Mouse (Mus musculus): ENCODE measurements at regions not wholly inside any gene's neighbourhood (a gene's known extent, or its start where the extent isn't known, plus 50 kb on each side); places are given as distances from the start of the nearest gene placed in this dataset.
A peak's percentile ranks its signal among the peaks of the same experiment; 100 is the strongest.

DNA sequence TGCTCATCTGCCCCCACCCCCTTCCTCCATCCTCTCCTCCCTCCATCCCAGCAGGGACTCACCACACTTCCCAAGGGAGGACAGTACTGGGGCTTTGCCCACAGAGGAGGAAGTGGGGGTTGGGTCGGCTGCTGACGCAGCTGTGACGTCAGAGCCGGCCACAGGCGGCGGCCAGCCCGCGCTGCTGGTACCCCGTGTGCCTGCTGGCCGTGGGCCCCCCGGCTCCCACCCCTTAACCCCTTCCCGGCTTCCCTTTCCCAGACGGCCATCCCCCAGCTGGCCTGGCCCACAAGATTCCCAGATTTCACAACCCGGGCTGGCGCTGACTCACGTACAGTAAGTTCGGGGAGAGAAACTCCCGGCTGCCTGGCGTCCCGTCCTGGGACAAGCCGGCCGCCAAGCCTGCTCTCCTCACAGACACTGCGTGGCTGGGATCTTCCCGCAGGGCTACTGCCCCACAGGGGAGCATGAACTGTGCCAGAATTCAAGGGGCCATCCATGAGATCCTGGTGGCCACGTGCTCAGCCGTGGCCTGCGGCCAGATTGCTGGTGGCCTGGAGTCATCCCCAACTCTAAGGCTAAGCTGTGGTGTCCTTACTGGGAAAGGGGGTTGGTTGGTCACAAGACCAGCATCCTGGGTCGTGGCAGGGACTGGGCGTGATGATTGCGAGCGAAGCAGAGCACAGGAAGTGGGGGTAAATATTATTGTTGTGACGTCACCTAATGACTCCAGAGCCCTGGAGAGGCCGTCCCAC lies 87.9 kb upstream of the Tmem189 start:
- DNase-seq: peak; percentile 9

DNA sequence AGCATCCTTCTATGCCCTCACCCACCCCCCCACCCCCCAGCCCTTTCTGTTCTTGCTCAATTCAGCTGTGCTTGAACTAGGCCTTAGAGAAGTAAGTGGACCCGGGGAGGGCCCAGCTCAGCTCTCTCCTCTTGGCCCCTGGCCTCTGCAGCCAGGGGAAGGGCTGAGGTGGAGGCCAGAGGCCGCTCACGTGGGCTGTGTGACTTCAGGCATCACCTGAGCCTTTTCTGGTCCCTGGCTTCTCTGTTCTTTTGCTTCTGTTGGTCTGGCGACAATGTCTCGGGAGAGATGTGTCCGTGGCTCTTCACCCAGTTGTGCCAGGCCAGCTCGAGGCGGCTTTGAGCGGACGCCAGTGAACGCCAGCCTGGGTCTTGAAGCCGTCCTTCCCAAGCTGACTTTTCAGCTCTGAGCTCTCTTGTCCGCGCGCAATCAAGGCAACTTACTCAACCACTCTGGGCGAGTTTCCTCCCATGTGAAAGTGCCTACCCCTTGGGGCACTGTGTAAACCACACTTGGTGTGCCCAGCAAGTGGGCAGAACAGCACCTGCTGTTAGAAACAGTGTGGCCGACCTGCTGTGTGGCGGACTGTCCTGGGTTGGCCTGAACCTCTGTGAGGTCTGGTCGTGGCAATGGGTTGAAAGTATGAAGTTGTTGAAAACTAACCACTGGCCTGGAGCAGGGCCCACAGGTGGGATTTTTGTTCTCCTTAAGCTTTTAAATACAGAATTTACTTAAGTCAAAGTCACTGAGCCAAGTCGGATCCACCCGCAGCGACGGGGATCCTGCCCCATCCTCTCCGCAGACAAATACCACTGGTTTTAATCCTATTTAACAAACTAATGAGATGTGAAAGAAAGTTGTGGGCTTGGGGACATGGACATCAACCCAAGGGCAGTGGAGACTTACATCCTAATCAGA lies 86.9 kb upstream of the Tmem189 start:
- DNase-seq: no peak

GRCm38 (mm10) chr2:167775218-167775915 lies 85.7 kb upstream of the Tmem189 start:
- no peak for DNase-seq

- DNase-seq: no peak
Measured at GRCm38 (mm10) chr2:167774806-167775179, 85.2 kb upstream of the Tmem189 start.

- no peak for DNase-seq
Measured at GRCm38 (mm10) chr2:167774166-167774805, 84.7 kb upstream of the Tmem189 start.

- no peak for DNase-seq
Measured at GRCm38 (mm10) chr2:167772834-167773233, 83.2 kb upstream of the Tmem189 start.

- DNase-seq: no peak
Measured at GRCm38 (mm10) chr2:167767962-167768361, 78.3 kb upstream of the Tmem189 start.

- no peak for DNase-seq
Measured at GRCm38 (mm10) chr2:167767371-167767770, 77.7 kb upstream of the Tmem189 start.

- DNase-seq: no peak
Measured at GRCm38 (mm10) chr2:167765811-167766210, 76.2 kb upstream of the Tmem189 start.

- DNase-seq: peak; percentile 27
Measured at GRCm38 (mm10) chr2:167765072-167765800, 75.6 kb upstream of the Tmem189 start.

DNA sequence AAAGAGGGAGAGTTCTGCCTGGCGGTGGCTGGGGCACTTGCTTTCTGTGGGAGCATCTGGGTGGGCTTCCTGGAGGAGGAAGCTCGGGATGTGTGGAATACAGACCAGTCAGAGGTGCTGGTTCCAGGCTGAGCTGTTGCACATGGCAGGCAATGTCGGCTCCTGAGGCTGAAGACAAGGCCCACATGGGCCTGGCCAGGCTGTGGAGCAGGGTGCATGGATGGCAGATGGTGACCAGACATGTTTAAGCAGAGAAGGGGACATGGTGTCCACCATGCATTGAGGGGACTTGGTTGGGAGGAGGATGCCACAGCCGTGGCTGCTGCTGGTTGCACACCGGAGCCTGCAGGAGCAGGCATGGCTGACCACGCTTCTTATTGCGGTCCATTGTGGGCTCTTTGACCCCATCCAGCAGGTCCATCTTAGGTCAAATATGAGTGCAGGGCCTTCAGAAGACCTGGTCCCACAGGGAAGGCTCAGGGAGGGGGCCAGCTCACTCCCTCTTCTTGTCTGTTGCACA lies 74.3 kb upstream of the Tmem189 start:
- DNase-seq: no peak

GRCm38 (mm10) chr2:167761404-167761936 lies 71.8 kb upstream of the Tmem189 start:
- no peak for DNase-seq

DNA sequence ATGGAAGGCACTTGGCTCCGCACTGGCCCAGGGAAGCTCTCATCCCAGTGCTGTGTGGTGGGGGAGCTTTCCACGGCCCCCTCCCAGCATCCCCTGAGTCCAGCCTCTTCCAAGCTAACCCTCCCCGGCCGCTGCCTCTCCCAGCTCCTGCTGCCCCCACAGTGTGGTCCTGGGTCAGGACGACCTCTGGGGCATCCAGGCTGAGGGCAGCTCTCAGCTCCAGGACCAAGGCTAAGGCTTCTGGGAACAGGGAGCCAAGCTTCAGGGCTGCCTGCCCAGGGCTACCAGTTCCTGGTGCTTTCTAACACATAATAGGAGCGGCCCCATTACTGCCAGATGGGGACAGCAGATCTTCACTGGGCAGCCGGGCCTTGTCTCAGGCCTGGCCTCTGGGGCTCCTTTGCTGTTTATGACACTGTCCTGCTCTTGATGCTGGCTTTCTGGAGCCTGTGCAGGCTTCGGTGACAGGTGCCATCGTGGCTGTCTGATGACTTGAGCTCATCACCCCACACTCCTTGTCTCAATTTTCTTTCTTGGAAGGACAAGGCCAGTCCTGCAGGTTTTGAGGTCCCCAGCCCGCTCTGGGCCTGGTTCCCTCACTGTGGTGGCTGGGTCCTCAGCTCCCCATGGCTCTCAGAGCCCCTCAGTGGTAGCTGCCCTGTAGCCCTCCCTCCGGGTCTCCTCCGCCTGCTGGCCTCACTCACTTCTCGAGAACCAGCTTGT lies 71.2 kb upstream of the Tmem189 start:
- no peak for DNase-seq

- no peak for DNase-seq
Measured at GRCm38 (mm10) chr2:167759603-167760390, 70.2 kb upstream of the Tmem189 start.

DNA sequence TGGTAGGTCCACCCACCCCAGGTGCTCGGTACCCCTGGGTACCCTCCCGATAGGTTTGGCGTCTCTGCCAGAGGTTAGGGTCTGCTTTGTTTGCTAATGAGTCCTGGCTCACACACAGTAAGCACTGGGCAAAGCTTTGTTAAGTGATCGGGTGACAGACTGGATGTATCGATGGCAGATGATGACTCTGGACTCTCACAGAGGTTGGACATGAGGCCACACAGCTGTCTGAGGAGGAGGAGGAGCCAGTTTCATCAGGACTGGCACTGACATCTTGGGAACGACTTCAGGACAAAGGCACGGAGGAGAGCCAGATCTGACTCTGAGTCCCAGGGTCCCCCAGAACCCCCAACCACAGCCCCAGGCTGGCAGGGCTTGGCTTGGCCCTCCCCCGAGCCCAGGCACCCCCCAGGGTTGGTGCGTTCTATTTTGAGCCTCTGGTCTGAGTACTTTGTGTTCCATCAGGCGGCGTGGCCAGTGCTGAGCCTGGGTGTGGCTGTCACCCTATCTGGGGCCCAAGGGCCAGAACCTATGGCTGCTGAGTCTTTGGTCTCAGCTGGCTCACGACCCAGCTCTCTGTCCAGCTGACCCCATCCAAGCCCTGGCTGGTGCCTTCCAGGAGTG lies 67.6 kb upstream of the Tmem189 start:
- DNase-seq: no peak

DNA sequence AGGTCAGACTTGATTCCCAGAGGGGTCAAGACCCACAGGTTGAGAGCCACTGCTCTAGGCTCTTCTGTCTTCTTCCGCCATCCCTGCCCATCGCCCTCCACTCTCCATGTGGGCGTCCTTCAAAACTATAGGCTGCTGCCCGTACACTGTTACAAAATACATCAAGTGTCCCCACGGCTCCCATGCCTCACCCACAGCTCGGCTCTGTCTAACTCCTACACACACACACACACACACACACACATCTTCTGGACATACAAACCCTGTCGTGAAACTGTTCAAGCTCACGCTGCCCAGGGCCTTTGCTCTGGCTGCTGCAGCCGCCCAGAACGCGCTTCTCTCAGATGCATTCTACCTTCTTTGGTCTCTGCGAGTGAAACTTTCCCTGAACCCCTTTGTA lies 67.1 kb upstream of the Tmem189 start:
- no peak for DNase-seq

GRCm38 (mm10) chr2:167754929-167755551 lies 65.4 kb upstream of the Tmem189 start:
- DNase-seq: no peak

- no peak for DNase-seq
Measured at GRCm38 (mm10) chr2:167753898-167754297, 64.3 kb upstream of the Tmem189 start.
